Mouse (Mus musculus) testis, postnatal 14 days (tissue): ENCODE measurements at regions not wholly inside any gene's neighbourhood (a gene's known extent, or its start where the extent isn't known, plus 50 kb on each side); places are given as distances from the start of the nearest gene placed in this dataset.

Experiments used
- DNase-seq: peaks from one replicate; pipeline ENCODE4 v3.0.0; 2021; ENCODE audit warnings: low spot score

DNA sequence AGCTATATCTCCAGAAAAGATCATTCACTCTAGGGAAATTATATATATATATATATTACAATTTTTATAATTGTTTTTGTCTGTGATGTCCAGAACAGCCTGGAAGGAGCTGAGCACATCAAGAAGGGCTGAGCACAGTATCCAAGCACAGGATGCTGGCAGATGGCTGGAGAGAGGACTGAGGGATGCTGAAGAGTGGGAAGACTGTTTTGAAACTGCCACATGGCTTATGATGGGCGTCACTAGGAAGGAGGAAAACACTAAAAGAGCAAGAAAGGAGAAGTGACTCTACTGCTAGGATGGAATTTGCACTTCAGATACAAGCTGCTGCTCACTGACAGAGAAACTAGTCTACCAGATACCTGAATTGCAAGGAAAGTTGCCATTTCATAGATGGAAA, 50.4 kb upstream of the Atg10 start:
- DNase-seq = no peak

- DNase-seq = no peak
These were observed 50.8 kb upstream of the Atg10 start for GRCm38 (mm10) chr13:91274615-91275014.

GRCm38 (mm10) chr13:91279487-91279886, 55.7 kb upstream of the Atg10 start:
- no peak for DNase-seq

DNA sequence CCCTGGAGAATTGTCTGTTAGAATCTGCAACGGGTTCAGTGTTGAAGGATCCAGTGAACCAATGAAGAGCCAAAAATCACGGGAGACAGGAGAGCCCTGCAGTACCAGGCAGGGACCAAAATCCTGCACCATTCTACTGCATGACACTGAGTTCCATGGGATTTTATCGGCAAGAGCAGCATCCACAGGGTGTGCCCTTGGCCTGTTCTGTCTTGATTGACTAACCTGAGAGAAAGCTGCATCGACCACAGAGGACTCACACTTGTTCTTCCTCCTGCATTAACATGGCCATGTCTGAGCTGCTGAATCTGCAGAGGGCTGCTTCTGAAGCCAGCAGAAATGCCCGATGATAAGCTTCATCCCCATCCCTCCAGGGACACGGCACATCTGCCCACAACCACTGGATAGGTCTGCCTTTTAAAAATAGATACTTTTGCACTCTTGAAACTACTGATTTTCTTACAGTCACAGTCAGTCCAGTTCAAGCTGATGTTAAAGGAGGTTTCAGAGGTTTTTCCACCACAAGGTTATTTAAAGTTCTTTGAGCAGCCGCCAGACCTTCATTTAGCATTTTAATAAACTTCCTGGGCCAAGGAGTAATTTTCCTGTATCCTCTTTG, 71.9 kb upstream of the Atg10 start:
- no peak for DNase-seq

GRCm38 (mm10) chr13:91296521-91297160, 72.9 kb upstream of the Atg10 start:
- no peak for DNase-seq

DNA sequence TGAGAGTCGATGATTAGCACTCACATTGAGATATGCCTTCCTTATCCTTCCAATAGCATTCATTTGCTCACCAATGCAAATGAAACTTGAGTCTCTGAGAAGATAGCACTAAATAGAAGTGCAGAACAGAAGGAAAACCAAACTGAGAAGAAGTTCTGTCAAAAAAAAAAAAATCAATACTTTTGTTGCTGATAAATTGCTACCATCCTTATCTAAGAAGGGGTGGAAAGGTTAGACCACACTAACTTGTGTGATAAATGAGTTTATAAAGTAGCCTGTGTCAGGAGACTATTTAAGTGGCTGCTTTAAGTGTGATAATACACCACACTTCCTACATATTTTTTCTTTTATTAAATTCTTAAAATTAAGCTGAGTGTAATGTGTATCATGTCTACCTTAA, 78.1 kb upstream of the Atg10 start:
- DNase-seq = no peak

DNA sequence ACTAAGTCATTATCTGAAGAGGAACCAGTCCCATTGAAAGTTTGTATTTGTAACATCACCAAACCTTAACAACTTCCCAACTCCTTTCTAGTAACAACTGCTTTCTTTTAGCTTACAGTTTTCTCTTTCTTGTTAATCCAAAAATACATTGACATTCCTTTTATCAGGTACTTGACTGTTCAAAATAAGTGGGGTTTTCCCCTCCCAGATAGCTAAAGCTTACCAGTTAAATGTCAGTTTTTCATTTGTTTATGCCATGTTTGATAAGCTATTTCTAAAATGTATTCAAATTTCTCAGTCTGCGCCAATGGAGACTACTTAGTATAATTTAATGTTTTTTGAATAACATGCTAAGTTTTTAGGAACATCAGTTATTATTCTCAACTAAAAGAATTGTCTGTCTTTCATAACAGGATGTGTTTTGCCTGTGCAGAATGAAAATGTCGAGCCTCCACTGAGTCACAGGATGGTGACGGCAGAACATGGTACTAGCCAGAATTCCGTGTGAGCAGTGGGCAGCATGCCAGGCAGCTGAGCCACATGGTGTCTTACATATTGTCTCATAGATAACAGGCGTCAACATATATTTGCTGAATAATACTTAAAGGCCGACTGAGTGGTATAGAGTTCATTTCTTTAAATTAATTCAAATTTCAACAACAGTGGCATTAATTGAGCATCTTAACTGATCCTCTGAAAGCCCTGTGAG, 82.1 kb upstream of the Atg10 start:
- no peak for DNase-seq

GRCm38 (mm10) chr13:91306545-91306944, 82.8 kb upstream of the Atg10 start:
- no peak for DNase-seq

DNA sequence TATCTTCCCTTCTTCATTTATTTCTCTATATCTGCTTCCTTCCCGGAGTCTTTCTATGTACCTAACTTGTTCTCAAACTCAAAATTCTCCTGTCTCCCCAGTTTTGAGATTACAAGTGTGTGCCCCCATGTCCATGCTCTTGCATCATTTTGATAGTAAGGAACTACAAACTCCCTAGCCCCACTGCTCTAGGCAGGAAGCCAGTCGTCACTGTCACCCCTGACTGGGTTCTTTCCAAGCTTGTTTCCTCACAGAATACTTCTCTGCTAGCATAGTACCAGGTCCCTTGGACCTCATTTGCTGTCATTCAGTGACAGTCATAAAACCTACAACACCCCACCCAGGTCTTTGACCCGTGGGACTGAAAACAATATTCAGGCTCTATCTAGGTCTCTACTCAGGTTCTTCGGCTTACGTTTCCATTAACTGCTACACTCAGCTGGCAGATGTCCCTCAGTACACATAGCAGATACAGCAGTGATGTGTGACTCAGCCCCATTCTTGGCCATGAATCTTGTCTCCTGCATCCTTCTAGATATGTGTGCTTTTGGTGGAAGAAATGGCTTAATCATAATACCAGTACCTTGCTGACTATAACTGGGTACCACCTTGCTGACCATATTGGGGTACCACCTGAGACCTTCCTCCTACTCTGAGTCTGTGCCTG, 89.3 kb upstream of the Atg10 start:
- no peak for DNase-seq

DNA sequence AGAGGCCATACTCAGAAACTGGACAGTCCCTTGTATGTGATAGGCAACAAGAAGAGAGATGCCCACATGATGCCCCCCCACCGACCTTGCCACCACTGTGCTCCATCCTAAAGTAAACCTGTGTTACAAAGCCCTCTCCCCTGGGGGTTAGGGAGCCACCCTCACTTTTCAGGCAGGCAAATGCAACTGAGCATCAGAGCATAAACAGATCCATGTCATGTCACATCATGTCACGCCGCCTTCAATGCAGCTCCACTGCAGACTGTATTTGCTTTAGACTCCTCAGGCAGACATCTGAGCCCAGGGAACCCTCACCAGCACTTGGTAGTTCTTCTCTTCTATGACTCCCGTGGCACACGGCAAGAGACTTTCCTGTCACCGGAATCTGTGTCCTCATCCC, 98.6 kb upstream of the Atg10 start:
- no peak for DNase-seq

- no peak for DNase-seq
These were observed 103.1 kb upstream of the Atg10 start for GRCm38 (mm10) chr13:91326834-91327233.

GRCm38 (mm10) chr13:91334283-91334682, 110.5 kb upstream of the Atg10 start:
- DNase-seq = no peak

- DNase-seq = no peak
These were observed 115.9 kb upstream of the Ssbp2 start for GRCm38 (mm10) chr13:91344139-91344538.

GRCm38 (mm10) chr13:91348489-91349083, 111.5 kb upstream of the Ssbp2 start:
- no peak for DNase-seq

DNA sequence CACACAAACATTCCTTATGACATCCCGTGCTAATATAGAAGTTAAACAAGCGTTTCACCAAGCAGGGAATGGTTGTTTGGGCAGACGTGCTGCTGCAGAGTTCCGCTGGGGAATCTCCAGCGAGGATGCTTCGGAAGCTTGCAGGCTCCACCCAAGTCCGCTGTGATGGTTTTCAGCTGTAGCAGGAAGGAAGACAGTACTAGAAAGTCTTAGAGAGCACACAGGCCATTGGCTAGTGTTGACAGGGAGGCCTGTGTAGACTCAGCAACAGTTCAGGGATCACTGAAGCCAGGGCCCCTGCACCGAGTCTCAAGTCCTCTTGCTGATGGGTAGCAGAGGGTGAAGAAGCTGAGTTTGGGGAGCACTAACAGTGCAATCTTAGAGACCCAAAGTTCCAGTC, 107.8 kb upstream of the Ssbp2 start:
- no peak for DNase-seq

DNA sequence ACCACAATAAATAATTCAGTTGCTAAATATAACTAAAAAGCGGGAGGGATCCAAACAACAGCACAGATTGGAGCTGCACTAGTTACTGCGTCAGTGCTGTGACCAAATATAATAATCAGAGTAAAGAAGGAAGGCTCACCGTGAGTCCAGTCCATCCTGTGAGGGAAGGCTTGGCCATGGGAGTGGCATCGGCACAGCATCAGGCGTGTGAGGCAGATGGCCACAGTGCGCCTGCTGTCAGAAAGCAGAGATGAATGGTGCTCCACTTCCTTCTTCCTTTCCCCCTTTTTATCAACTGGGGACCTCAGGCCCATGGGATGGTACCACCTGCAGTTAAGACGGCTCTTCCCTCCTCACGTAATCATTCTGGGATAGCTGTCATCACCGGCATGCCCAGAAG, 103.6 kb upstream of the Ssbp2 start:
- DNase-seq = no peak

DNA sequence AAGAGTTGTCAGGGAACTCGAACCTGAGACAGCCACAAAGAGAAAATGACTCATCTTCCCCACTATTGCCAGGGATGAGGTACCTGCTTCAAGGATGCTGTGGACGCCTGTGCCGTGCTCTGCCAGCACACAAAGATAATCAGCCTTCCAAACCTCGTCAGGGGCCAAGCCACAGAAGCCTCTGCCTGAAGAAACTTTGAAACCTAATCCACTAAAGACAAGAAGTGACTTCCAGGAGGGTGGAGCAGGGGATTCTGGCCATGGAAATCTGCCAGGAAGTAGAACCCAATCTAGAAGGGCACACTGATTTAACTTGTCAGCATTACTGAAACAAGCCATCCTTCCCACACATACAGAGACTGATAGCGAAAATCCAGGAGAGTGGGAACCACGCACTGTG, 100.0 kb upstream of the Ssbp2 start:
- DNase-seq = no peak

- DNase-seq = peak; percentile 69
These were observed 94.7 kb upstream of the Ssbp2 start for GRCm38 (mm10) chr13:91365270-91365952.

DNA sequence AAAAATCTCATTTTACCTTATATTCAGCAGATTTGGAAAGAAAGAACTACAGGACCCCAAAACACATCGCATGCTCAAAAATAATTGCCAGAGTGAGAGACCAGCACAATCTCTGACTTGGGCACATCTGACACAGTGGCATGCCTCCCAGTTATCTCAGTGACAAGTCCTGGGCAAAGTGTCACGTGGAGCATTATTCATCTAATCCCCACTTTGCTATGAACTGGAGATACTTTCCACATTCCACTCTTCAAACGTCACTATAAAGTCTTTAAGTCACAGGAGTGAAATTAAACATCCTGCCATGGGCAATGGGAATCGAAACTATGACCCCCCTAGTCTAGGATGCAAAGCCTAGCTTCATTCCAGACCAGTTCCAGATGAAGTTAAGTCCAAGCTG, 93.5 kb upstream of the Ssbp2 start:
- no peak for DNase-seq

DNA sequence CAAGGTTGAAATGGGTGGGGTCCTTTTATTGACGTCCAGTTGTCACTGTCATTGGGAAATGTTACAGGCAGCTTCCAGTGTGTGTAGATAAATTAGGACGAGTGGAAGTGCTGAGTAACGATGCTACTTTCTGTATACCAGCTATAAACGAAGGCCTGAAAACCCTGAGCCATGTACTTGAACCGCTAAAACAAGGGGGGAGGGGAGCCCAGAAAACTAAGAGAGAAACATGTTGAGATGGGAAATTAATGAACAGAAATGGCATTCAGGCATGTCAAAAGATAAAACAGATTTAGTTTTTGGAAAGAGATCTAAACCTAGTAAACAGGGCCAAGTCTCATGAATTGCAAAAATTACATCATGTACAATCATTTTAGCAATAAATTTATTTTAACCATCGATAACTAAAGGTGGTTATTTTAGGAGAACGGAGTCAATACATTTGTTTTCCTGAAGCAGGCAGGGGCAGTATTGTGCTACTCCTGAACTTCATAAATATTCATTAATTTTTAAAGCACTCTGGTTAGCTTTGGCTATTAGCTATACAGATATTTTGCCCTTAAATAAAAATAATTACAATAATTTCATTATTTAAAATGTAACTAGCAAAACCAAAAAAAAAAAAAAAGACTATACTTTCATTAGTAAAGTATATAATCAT, 92.1 kb upstream of the Ssbp2 start:
- no peak for DNase-seq

DNA sequence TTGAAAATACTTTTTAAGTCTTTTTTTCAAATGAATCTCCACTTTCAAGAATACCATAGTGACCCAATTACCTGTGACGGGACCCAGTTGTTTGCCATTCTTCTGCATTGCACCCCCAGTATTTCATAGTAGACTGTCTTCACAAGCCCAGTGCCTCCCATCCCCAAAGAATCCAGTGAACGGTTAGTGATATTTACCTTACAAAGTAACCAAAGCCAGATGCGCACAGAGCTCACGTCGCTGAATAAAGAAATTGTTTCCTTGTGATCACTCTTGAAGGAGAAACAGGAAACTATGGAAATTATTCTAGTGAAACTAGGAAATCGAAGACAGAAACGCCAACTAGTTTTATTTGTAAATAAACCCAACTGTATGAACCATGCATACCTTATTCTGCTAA, 91.4 kb upstream of the Ssbp2 start:
- DNase-seq = no peak

DNA sequence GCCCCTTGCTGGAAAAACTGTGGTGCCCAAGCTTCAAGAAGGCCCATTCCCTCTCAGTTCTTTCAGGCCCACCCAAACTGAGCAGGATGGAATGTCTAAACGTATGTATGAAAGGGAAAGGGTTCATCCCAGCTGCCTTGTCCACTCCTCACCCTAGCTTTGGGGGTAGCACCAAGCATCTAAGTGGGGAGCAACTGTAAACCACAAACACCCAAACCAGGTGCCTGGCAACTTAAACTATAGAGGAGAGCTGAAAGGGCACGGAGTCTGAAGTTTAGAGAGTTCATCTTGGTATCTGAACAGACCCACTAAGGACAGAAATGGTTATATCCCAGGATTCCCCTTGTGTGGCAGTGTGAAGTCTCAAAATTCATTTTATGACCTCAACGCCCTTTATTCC, 90.1 kb upstream of the Ssbp2 start:
- DNase-seq = no peak
